Mouse (Mus musculus) spleen, adult 2 months (tissue): ENCODE results near the gene Gm49333.

Source experiments
- CTCF ChIP-seq: fragments of 200-500 bp; IDR thresholded peaks from 2 replicates; pipeline ENCODE4 v1.5.1; 2011; ENCODE audit warnings: mild to moderate bottlenecking, inconsistent platforms; ENCODE audit not compliant: insufficient read depth, insufficient read length, insufficient replicate concordance; ENCODE audit errors: extremely low read depth
- POLR2A ChIP-seq: fragments of 200-500 bp; IDR thresholded peaks from 2 replicates; pipeline ENCODE4 v1.6.1; 2011; ENCODE audit warnings: low read depth, low read length, inconsistent platforms

- no peak for TF ChIP-seq POLR2A
- no peak for TF ChIP-seq CTCF
Observed at GRCm38 (mm10) chr16:20604705-20605104, 6.7 kb upstream of the Gm49333 start.
